Mouse (Mus musculus) hindbrain, embryonic 13.5 days (tissue): ENCODE measurements at regions not wholly inside any gene's neighbourhood (a gene's known extent, or its start where the extent isn't known, plus 50 kb on each side); places are given as distances from the start of the nearest gene placed in this dataset.
A peak's percentile ranks its signal among the peaks of the same experiment; 100 is the strongest.
"Not testable (repeated sequence)": the region's sequence is repeated elsewhere in the genome, so short reads cannot be mapped to it uniquely, and the experiment has no call there.

ENCODE experiments used
- ATAC-seq: fragments of 200-750 bp; cut with Nextera tagmentation; 2 replicates; pipeline ENCODE4 v1.8.0; 2017; ENCODE audit warnings: moderate TSS enrichment; ENCODE audit not compliant: low FRiP score
- H3K27ac ChIP-seq: fragments of 300-500 bp; sonication (generic); 2 replicates; pipeline ENCODE4 v1.5.1; 2015; ENCODE audit warnings: inconsistent platforms, mild to moderate bottlenecking, moderate library complexity
- H3K27me3 ChIP-seq: fragments of 300-500 bp; sonication (generic); 2 replicates; pipeline ENCODE4 v1.6.1; 2015; ENCODE audit warnings: mild to moderate bottlenecking, inconsistent platforms
- H3K36me3 ChIP-seq: fragments of 300-500 bp; sonication (generic); 2 replicates; pipeline ENCODE4 v1.6.1; 2015; ENCODE audit warnings: mild to moderate bottlenecking, inconsistent platforms
- H3K4me1 ChIP-seq: fragments of 300-500 bp; sonication (generic); replicated peaks from 2 replicates; pipeline ENCODE4 v1.6.1; 2015; ENCODE audit warnings: inconsistent platforms
- H3K4me2 ChIP-seq: fragments of 300-500 bp; sonication (generic); 2 replicates; pipeline ENCODE4 v1.6.1; 2015; ENCODE audit warnings: inconsistent platforms, mild to moderate bottlenecking, moderate library complexity
- H3K4me3 ChIP-seq: fragments of 300-500 bp; sonication (generic); 2 replicates; pipeline ENCODE4 v1.5.1; 2015; ENCODE audit warnings: mild to moderate bottlenecking, inconsistent platforms
- H3K9ac ChIP-seq: fragments of 300-500 bp; sonication (generic); 2 replicates; pipeline ENCODE4 v1.6.1; 2015; ENCODE audit warnings: mild to moderate bottlenecking, inconsistent platforms
- H3K9me3 ChIP-seq: fragments of 300-500 bp; sonication (generic); 2 replicates; pipeline ENCODE4 v1.6.1; 2016; ENCODE audit warnings: inconsistent platforms
- WGBS: fragments of 180-500 bp; shearing (Covaris S2); methylation state at CpG from one replicate; pipeline ENCODE4 v1.1.7; 2015; 5-methylcytosine and 5-hydroxymethylcytosine counted together

GRCm38 (mm10) chr3:6984918-6985317 lies 364.7 kb upstream of the 1700008P02Rik start:
- no peak overlapping the region for H3K4me2 ChIP-seq
- no peak overlapping the region for H3K27ac ChIP-seq
- no peaks in the 10 kb centered on the region for H3K36me3 ChIP-seq
- no peaks in the 10 kb centered on the region for H3K9me3 ChIP-seq
- H3K4me1 ChIP-seq: no peaks in the 10 kb centered on the region
- H3K9ac ChIP-seq: no peak overlapping the region
- 91% methylated on average over 4 of the region's 4 CpGs for WGBS
- ATAC-seq: no peak
- no peak overlapping the region for H3K4me3 ChIP-seq
- no peaks in the 10 kb centered on the region for H3K27me3 ChIP-seq

DNA sequence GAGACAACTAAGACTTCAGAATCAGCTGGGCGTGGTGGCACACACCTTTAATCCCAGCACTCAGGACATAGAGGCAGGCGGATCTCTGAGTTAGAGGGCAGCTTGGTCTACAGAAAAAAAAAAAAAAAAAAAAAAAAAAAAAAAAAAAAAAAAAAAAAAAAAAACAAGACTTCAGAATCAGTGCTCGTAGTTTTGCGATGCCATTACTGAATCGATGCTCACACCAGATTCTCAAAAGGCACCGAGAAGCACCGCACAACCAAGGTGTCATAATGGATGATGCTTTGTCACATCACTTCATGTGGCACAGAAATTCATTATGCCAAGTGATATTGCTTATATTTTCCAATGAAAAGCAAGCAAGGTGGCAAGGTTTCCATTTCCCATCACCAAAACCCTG lies 337.4 kb upstream of the 1700008P02Rik start:
- H3K4me3 ChIP-seq: no peak overlapping the region
- H3K4me2 ChIP-seq: no peak overlapping the region
- H3K36me3 ChIP-seq: no peaks in the 10 kb centered on the region
- no peak overlapping the region for H3K27ac ChIP-seq
- no peaks in the 10 kb centered on the region for H3K4me1 ChIP-seq
- no peaks in the 10 kb centered on the region for H3K9me3 ChIP-seq
- H3K9ac ChIP-seq: no peak overlapping the region
- ATAC-seq: no peak
- WGBS: 94% methylated on average over 7 of the region's 7 CpGs
- no peaks in the 10 kb centered on the region for H3K27me3 ChIP-seq

DNA sequence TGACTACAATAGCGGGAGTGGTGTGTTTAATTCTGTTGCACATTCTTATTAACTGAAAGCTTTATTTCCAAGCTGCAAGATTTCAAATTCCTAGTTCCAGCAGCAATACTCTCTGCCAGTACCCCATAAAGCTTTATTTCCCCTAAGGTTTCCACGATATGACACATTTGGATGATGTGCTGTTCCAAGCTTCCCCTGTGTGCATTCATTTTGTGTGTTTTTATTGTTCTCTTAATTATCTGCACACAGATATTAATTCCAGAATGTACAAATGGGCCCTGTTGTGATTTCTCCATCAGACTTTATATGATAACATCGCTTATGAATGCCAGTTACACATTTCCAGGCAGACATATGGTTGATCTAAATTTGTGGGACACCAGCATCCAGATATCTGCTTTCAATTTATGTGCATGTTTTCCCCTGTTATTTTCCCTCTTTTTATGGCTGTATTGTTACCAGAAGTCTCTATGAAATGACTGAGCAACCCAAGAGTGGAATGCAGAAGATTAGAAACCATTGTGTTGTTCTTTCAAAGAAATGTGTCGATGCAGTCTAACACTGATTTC lies 312.4 kb upstream of the 1700008P02Rik start:
- Histone ChIP-seq H3K36me3 (no peaks in the 10 kb centered on the region), H3K27me3 (no peaks in the 10 kb centered on the region)
- no peak for ATAC-seq

DNA sequence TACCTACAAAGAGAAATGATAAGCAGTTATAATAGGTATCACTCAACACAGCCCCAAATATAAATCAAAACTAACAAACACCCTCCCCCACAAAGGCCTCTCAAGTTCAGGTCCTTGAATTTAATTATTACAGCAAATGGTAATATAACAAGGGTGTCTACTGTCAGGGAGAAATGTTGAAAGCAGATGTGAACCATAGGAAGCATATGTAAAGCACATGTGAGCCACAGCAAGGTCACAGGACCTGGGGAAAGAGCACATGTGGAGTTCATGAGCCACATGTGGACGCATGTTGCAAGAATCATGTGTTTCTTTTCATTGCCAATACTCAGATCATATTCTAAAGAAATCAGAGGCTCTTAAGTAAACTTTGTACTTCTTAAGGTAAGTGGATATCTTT lies 306.5 kb upstream of the 1700008P02Rik start:
- Histone ChIP-seq H3K36me3 (no peaks in the 10 kb centered on the region), H3K27me3 (no peaks in the 10 kb centered on the region), H3K27ac (no peak overlapping the region), H3K4me1 (no peaks in the 10 kb centered on the region), H3K9ac (no peak overlapping the region), H3K9me3 (no peaks in the 10 kb centered on the region), H3K4me2 (no peak overlapping the region), H3K4me3 (no peak overlapping the region)
- 87% methylated on average over 1 of the region's 1 CpGs for WGBS
- ATAC-seq: no peak

More for the DNA sequence above, 312.4 kb upstream of the 1700008P02Rik start:
- no peaks in the 10 kb centered on the region for H3K4me1 ChIP-seq
- 80% methylated on average over 4 of the region's 4 CpGs for WGBS
- H3K4me3 ChIP-seq: no peak overlapping the region
- no peak overlapping the region for H3K9ac ChIP-seq
- H3K27ac ChIP-seq: no peak overlapping the region
- no peaks in the 10 kb centered on the region for H3K9me3 ChIP-seq
- no peak overlapping the region for H3K4me2 ChIP-seq

DNA sequence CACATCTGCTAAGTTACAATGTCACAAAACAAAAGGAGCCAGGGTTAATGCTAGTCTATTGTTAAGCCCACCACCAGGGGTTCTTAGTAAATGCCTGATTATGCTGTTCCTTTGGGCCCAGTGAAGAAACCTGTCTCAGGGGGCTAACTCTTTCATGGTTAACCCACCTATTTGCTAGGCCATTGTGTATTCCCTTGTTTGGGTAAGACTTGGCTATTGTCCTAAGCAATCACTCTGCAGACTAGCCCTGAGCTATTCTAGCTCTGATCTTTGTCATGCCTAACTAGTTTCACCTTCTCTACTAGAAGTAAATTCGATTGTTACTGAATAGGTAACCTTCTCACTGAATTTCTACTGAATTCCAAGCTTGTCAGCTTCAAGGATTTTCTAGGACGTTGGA lies 302.4 kb upstream of the 1700008P02Rik start:
- 50% methylated on average over 2 of the region's 2 CpGs for WGBS
- not testable (repeated sequence) for H3K4me1 ChIP-seq, H3K27ac ChIP-seq, H3K4me2 ChIP-seq, H3K9ac ChIP-seq, H3K36me3 ChIP-seq, ATAC-seq, H3K4me3 ChIP-seq, H3K9me3 ChIP-seq, H3K27me3 ChIP-seq

DNA sequence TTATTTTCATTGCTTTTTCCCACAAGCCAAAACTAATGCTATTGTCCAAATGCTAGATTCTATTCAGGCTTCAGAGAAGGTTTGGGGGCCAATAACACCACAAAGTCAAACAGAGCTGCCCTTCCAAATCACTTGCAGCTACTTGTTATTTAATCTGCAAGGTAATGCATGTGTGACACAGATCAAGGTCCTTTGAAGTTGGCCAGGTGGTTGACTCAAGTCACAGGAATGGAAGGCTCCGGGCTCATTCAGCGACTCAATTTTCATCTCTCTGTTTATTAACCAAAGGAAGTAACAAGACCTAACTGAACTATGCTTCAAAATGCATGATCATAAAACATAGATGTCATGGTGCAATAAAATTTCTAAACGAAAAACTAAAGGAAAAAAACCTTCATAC lies 300.0 kb upstream of the 1700008P02Rik start:
- Histone ChIP-seq H3K9ac (no peak overlapping the region), H3K36me3 (no peaks in the 10 kb centered on the region), H3K27me3 (no peaks in the 10 kb centered on the region), H3K4me1 (no peaks in the 10 kb centered on the region), H3K4me3 (no peak overlapping the region), H3K27ac (no peak overlapping the region), H3K9me3 (no peaks in the 10 kb centered on the region), H3K4me2 (no peak overlapping the region)
- ATAC-seq: no peak
- 86% methylated on average over 3 of the region's 3 CpGs for WGBS

DNA sequence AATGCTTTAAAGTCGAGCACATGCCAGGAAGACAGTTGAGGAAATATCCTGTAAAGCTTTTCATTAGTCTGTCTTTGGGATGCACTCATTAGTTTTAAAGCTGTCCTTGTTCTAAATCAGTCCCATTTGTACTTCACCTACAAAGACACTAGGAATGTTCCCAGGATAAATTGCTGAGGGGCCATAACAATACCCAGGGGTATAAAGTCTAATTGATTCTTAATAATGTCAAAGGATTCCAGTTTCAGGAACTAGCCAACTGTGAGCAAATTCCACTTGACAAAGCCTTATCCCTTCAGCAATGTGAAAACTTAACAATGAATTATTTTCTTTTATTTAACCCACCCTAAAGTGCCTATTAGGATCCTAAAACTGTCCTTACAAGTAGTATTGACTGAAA lies 267.7 kb upstream of the 1700008P02Rik start:
- Histone ChIP-seq H3K9ac (no peak overlapping the region), H3K4me2 (no peak overlapping the region), H3K4me1 (peaks cover 8% of the 10 kb centered on the region; the same call in 1 of the 2 replicates), H3K9me3 (no peaks in the 10 kb centered on the region), H3K27me3 (no peaks in the 10 kb centered on the region), H3K27ac (no peak overlapping the region), H3K36me3 (no peaks in the 10 kb centered on the region), H3K4me3 (no peak overlapping the region)
- no peak for ATAC-seq
- 57% methylated on average over 1 of the region's 1 CpGs for WGBS

DNA sequence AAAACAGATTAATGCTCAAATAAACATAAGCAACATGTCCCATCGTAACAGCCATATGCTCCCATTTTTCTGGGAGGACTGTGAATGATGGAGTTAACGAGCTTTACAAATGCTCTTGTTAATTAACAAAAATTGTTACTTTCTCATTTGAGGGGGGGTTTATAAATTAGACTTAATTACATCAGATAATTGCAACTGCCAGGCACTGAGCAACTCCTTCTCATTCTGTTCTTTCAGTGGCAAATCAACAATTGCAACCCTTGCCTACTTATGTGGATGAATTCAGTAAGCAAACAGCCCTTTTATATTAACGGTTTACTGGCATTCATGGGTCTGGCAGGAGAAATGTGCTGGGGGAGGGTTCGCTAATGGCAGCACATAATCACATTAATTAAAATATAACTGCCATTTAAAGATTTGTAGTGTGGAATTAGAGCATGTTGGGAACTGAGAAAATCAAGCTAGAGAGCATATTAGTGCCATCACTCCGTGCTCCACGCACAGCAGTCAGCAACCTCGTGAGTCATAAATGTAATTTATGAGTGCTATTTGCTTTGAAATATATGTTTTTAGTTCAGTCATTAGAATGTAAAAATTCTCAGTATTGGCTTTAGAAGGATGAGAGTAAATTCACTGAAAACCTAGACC lies 266.9 kb upstream of the 1700008P02Rik start:
- Histone ChIP-seq H3K4me1 (peaks cover 8% of the 10 kb centered on the region; the same call in 1 of the 2 replicates), H3K4me2 (no peak overlapping the region), H3K27ac (no peak overlapping the region), H3K9me3 (no peaks in the 10 kb centered on the region), H3K9ac (no peak overlapping the region), H3K36me3 (no peaks in the 10 kb centered on the region), H3K4me3 (no peak overlapping the region), H3K27me3 (no peaks in the 10 kb centered on the region)
- 45% methylated on average over 7 of the region's 7 CpGs for WGBS
- ATAC-seq: peak; percentile 83

GRCm38 (mm10) chr3:6886200-6887052 lies 266.2 kb upstream of the 1700008P02Rik start:
- no peaks in the 10 kb centered on the region for H3K36me3 ChIP-seq
- H3K9ac ChIP-seq: no peak overlapping the region
- no peaks in the 10 kb centered on the region for H3K27me3 ChIP-seq
- ATAC-seq: peak; percentile 92
- H3K4me2 ChIP-seq: no peak overlapping the region
- no peak overlapping the region for H3K4me3 ChIP-seq
- no peak overlapping the region for H3K27ac ChIP-seq
- 63% methylated on average over 4 of the region's 4 CpGs for WGBS
- H3K9me3 ChIP-seq: no peaks in the 10 kb centered on the region
- peaks cover 8% of the 10 kb centered on the region; the same call in 1 of the 2 replicates for H3K4me1 ChIP-seq

DNA sequence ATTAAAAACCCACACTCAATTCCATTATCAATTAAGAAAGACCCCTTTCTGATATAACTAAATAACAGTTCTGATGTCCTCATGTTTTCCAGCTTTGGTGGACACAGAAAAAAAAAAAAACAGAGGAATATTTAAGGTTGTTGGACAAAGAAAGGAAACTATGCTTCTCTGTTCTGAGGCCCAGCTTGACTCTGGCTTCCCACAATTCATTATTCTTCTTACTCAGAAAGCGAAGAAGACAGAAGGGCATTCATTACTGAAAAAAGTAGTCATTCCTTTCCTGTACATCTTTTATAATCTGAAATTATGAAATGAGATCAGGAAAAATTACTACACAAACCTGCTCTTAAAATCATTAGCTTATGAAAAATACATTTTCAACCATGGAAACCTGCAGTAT lies 263.2 kb upstream of the 1700008P02Rik start:
- H3K4me1 ChIP-seq: peaks cover 8% of the 10 kb centered on the region; the same call in 1 of the 2 replicates
- H3K4me3 ChIP-seq: no peak overlapping the region
- H3K27me3 ChIP-seq: no peaks in the 10 kb centered on the region
- H3K9me3 ChIP-seq: no peaks in the 10 kb centered on the region
- 75% methylated on average over 1 of the region's 1 CpGs for WGBS
- no peak overlapping the region for H3K4me2 ChIP-seq
- no peak overlapping the region for H3K9ac ChIP-seq
- no peak for ATAC-seq
- H3K27ac ChIP-seq: no peak overlapping the region
- H3K36me3 ChIP-seq: no peaks in the 10 kb centered on the region

- no peak for ATAC-seq
- 77% methylated on average over 5 of the region's 5 CpGs for WGBS
Observed at GRCm38 (mm10) chr3:6876265-6876664, 256.0 kb upstream of the 1700008P02Rik start.

DNA sequence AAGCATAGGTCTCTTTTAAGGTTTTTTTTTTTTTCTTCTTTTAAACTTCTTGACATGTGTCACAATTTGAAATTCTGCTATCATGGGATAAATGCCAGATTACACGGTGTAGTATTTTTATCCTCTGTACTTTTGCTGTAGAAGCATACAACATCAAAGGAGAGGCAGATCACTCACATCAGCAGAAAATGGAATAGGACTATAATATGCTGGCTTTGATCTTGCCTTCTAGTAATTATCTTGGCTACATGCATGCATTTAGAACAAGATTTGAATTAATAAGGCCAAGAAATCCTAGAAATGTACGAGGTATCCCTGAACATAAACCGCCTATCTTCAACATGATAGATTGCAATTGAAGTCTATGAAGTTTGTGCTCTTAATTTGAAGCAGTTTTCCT lies 251.9 kb upstream of the 1700008P02Rik start:
- Histone ChIP-seq H3K4me1 (no peaks in the 10 kb centered on the region), H3K9me3 (no peaks in the 10 kb centered on the region), H3K36me3 (no peaks in the 10 kb centered on the region), H3K4me3 (no peak overlapping the region), H3K4me2 (no peak overlapping the region), H3K9ac (no peak overlapping the region), H3K27ac (no peak overlapping the region), H3K27me3 (no peaks in the 10 kb centered on the region)
- WGBS: 76% methylated on average over 3 of the region's 3 CpGs
- ATAC-seq: no peak

More at GRCm38 (mm10) chr3:6876265-6876664, 256.0 kb upstream of the 1700008P02Rik start:
- no peaks in the 10 kb centered on the region for H3K27me3 ChIP-seq
- H3K4me1 ChIP-seq: no peaks in the 10 kb centered on the region
- no peaks in the 10 kb centered on the region for H3K9me3 ChIP-seq
- no peaks in the 10 kb centered on the region for H3K36me3 ChIP-seq
- no peak overlapping the region for H3K4me2 ChIP-seq
- no peak overlapping the region for H3K9ac ChIP-seq
- no peak overlapping the region for H3K4me3 ChIP-seq
- H3K27ac ChIP-seq: no peak overlapping the region
